Mouse (Mus musculus) brain, embryonic 14.5 days (tissue): ENCODE measurements around the gene Susd6. TPM values are rescaled to one million over a fixed set of nuclear protein-coding genes. Genes with fewer than 3 reads are reported as not detected.
"Not testable (repeated sequence)": the region's sequence is repeated elsewhere in the genome, so short reads cannot be mapped to it uniquely, and the experiment has no call there.

Experiments
- DNase-seq: peaks from one replicate; pipeline ENCODE4 v3.0.0-alpha.2; 2011; ENCODE audit warnings: low read depth
- CTCF ChIP-seq: fragments of 200-500 bp; IDR thresholded peaks from 2 replicates; pipeline ENCODE4 v1.5.1; 2012; ENCODE audit warnings: inconsistent platforms, mild to moderate bottlenecking, moderate library complexity, borderline replicate concordance; ENCODE audit not compliant: insufficient read depth, insufficient read length; ENCODE audit errors: extremely low read depth
- POLR2A ChIP-seq: fragments of 200-500 bp; IDR thresholded peaks from 2 replicates; pipeline ENCODE4 v1.6.1; 2012; ENCODE audit warnings: mild to moderate bottlenecking, inconsistent platforms, borderline replicate concordance; ENCODE audit not compliant: poor library complexity, insufficient read depth, insufficient read length, severe bottlenecking; ENCODE audit errors: extremely low read depth
- polyA plus RNA-seq: library from polyadenylated mRNA; depleted of rRNA; stranded (reverse); fragments of >200 nt; gene quantifications from 2 replicates; pipeline ENCODE4 v1.2.3, GENCODE M21; 2012

Susd6 gene
- polyA plus RNA-seq, 1 experiment: 21.7 TPM

GRCm38 (mm10) chr12:80803924-80804323, 13.6 kb downstream of the Susd6 start:
- TF ChIP-seq CTCF: no peak
- no peak for TF ChIP-seq POLR2A
- DNase-seq: peak; percentile 78

GRCm38 (mm10) chr12:80804861-80805428, 14.6 kb downstream of the Susd6 start:
- TF ChIP-seq CTCF: no peak
- no peak for TF ChIP-seq POLR2A
- DNase-seq: no peak

GRCm38 (mm10) chr12:80807451-80808085, 17.3 kb downstream of the Susd6 start:
- DNase-seq: no peak
- TF ChIP-seq CTCF (no peak), POLR2A (no peak)

GRCm38 (mm10) chr12:80810005-80810404, 19.7 kb downstream of the Susd6 start:
- DNase-seq: no peak
- TF ChIP-seq CTCF: no peak

- peak; percentile 56 for DNase-seq
- TF ChIP-seq POLR2A (no peak), CTCF (no peak)
Measured at GRCm38 (mm10) chr12:80811646-80812509, 21.6 kb downstream of the Susd6 start.

- TF ChIP-seq POLR2A (no peak), CTCF (no peak)
- DNase-seq: no peak
Measured at GRCm38 (mm10) chr12:80812510-80812820, 22.2 kb downstream of the Susd6 start.

GRCm38 (mm10) chr12:80813456-80813855, 23.1 kb downstream of the Susd6 start:
- TF ChIP-seq POLR2A (no peak), CTCF (no peak)
- no peak for DNase-seq

GRCm38 (mm10) chr12:80813872-80814271, 23.6 kb downstream of the Susd6 start:
- TF ChIP-seq CTCF (no peak), POLR2A (no peak)
- no peak for DNase-seq

- TF ChIP-seq CTCF: no peak
- TF ChIP-seq POLR2A: no peak
- DNase-seq: no peak
Measured at GRCm38 (mm10) chr12:80814529-80814928, 24.2 kb downstream of the Susd6 start.

- no peak for DNase-seq
- no peak for TF ChIP-seq CTCF
- TF ChIP-seq POLR2A: no peak
Measured at GRCm38 (mm10) chr12:80815298-80815697, 25.0 kb downstream of the Susd6 start.

- DNase-seq: no peak
- TF ChIP-seq POLR2A (no peak), CTCF (no peak)
Measured at GRCm38 (mm10) chr12:80815893-80816292, 25.6 kb downstream of the Susd6 start.

GRCm38 (mm10) chr12:80816380-80817086, 26.2 kb downstream of the Susd6 start:
- no peak for TF ChIP-seq CTCF
- no peak for TF ChIP-seq POLR2A
- DNase-seq: peak; percentile 77

- TF ChIP-seq POLR2A: no peak
- TF ChIP-seq CTCF: no peak
- no peak for DNase-seq
Measured at GRCm38 (mm10) chr12:80817697-80818235, 27.5 kb downstream of the Susd6 start.

- not testable (repeated sequence) for DNase-seq
Measured at GRCm38 (mm10) chr12:80819020-80819419, 28.7 kb downstream of the Susd6 start.
